Mouse (Mus musculus): ENCODE data around the gene Tcf25. TPM values are rescaled to one million over a fixed set of nuclear protein-coding genes. Genes with fewer than 3 reads are reported as not detected.

Gene Tcf25
- polyA plus RNA-seq, 1 experiment: 692 TPM

DNA sequence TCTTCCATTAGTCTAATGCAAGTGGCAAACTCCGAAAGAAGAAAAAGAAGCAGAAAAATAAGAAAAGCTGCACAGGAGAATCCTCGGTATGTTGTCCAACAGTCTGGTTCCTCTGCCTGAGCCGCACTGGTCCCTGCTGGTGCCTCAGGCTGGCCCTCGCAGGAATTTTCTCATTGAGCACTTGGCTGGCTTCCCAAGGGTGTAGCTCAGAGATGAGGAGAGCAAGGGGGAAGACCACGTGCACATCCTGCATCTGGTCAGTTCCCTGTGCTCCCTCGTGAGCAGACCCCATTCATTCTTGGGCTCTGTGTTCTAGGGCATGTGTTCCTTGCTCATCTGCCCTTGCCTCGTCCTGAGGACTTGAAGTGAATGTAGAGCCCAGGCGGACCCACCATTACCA lies 9.0 kb downstream of the Tcf25 start:
- 0 out of 2 replicates have a peak, but pooled peaks cover 3% of the 10 kb centered on the region for H3K4me1 ChIP-seq (ENCODE audit: control insufficient read depth, insufficient read depth, low read length)
- no peak overlapping the region for H3K4me3 ChIP-seq (replicated peaks; ENCODE audit: insufficient read depth, low read depth, low read length)
- no peak overlapping the region for H3K27ac ChIP-seq (ENCODE audit: insufficient read depth, low read length)
- TF ChIP-seq POLR2A (IDR thresholded peaks at IDR 0.05; ENCODE audit: borderline replicate concordance, insufficient read depth, low read length) (no peak), CTCF (IDR thresholded peaks at IDR 0.05; ENCODE audit: borderline replicate concordance, insufficient read depth, low read depth, low read length) (no peak)
- DNase-seq: no peak
- 42% methylated on average over 8 of the region's 8 CpGs for WGBS
- no peaks in the 10 kb centered on the region for H3K27me3 ChIP-seq (ENCODE audit: control insufficient read depth, insufficient read depth, low read length)

GRCm38 (mm10) chr8:123384883-123385540 lies 11.5 kb downstream of the Tcf25 start:
- 61% methylated on average over 9 of the region's 9 CpGs for WGBS
- peaks cover 4% of the 10 kb centered on the region for H3K4me1 ChIP-seq (ENCODE audit: control insufficient read depth, insufficient read depth, low read length)
- H3K4me3 ChIP-seq (replicated peaks; ENCODE audit: insufficient read depth, low read depth, low read length): no peak overlapping the region
- no peaks in the 10 kb centered on the region for H3K27me3 ChIP-seq (ENCODE audit: control insufficient read depth, insufficient read depth, low read length)
- TF ChIP-seq POLR2A (IDR thresholded peaks at IDR 0.05; ENCODE audit: borderline replicate concordance, insufficient read depth, low read length): no peak
- TF ChIP-seq CTCF (IDR thresholded peaks at IDR 0.05; ENCODE audit: borderline replicate concordance, insufficient read depth, low read depth, low read length): peak; percentile 41; the same call in 1 of the 2 replicates
- no peak overlapping the region for H3K27ac ChIP-seq (ENCODE audit: insufficient read depth, low read length)
- DNase-seq: no peak

DNA sequence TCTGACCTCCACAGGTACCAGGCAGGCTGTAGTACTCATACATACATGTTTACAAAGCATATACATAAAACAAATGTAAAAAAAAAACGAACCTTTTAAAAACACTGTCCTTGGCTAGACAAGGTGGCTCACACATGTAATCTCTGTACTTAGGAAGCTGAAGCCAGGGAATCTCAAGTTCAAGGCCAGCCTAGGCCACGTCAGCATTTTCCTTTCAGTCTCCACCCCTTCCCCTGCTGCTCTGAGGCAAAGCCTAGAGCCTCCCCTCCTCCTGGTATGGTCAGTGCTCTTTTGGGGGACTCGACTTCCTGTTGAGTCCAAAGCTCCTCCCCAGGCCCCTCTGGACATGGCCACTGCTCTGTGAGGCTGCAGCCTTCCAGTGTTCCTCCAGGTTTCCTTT lies 13.5 kb downstream of the Tcf25 start:
- Histone ChIP-seq H3K27ac (ENCODE audit: insufficient read depth, low read length) (no peak overlapping the region), H3K4me3 (replicated peaks; ENCODE audit: insufficient read depth, low read depth, low read length) (no peak overlapping the region), H3K4me1 (ENCODE audit: control insufficient read depth, insufficient read depth, low read length) (peaks cover 4% of the 10 kb centered on the region), H3K27me3 (ENCODE audit: control insufficient read depth, insufficient read depth, low read length) (no peaks in the 10 kb centered on the region)
- no peak for TF ChIP-seq CTCF (IDR thresholded peaks at IDR 0.05; ENCODE audit: borderline replicate concordance, insufficient read depth, low read depth, low read length)
- no peak for TF ChIP-seq POLR2A (IDR thresholded peaks at IDR 0.05; ENCODE audit: borderline replicate concordance, insufficient read depth, low read length)
- DNase-seq: no peak
- WGBS: 77% methylated on average over 3 of the region's 3 CpGs

DNA sequence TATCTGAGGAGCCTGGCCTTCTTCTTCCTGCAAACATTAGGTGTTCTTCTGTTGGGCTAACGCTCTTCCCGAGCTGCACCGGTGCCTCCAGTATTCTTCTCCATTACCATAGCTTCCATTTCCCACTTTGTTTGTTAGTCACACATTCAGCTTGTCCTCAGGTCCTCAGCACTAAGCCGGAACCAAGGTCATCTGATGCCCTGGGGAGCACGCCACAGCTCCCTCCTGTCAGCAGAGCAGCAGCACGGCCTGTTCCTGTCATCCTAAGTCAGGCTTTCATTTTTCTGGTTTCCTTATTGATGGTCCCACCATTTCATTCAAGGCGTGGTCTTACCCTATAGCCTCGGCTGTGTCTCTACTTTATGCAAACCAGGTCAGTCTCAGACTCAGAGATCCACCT lies 14.2 kb downstream of the Tcf25 start:
- no peak for DNase-seq
- TF ChIP-seq POLR2A (IDR thresholded peaks at IDR 0.05; ENCODE audit: borderline replicate concordance, insufficient read depth, low read length) (no peak), CTCF (IDR thresholded peaks at IDR 0.05; ENCODE audit: borderline replicate concordance, insufficient read depth, low read depth, low read length) (no peak)
- 91% methylated on average over 8 of the region's 8 CpGs for WGBS

GRCm38 (mm10) chr8:123389026-123389425 lies 15.5 kb downstream of the Tcf25 start:
- WGBS: 26% methylated on average over 7 of the region's 7 CpGs
- TF ChIP-seq CTCF (IDR thresholded peaks at IDR 0.05; ENCODE audit: borderline replicate concordance, insufficient read depth, low read depth, low read length) (no peak), POLR2A (IDR thresholded peaks at IDR 0.05; ENCODE audit: borderline replicate concordance, insufficient read depth, low read length) (no peak)
- peak; percentile 71 to 76 for DNase-seq

More for the DNA sequence above, 14.2 kb downstream of the Tcf25 start:
- Histone ChIP-seq H3K27ac (ENCODE audit: insufficient read depth, low read length) (no peak overlapping the region), H3K4me3 (replicated peaks; ENCODE audit: insufficient read depth, low read depth, low read length) (no peak overlapping the region), H3K27me3 (ENCODE audit: control insufficient read depth, insufficient read depth, low read length) (no peaks in the 10 kb centered on the region), H3K4me1 (ENCODE audit: control insufficient read depth, insufficient read depth, low read length) (peaks cover 4% of the 10 kb centered on the region)

DNA sequence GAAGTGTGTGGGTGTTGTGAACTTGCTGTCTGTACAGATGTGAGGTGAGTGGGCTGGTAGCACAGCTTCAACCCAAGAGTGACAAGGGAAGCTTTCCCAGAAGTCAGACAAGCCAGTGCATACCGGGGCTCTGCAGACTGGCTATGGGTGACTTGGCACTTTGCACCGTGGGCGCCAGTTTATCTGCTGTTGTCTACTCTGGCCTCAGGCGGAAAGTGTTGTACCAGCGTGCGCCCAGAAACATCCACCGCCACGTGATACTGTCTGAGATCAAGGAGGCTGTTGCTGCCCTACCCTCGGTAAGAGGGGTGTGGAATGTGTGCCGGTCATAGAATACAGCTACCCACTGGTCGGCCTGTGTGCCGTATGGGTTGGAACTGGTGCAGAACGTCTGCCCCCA lies 24.8 kb downstream of the Tcf25 start:
- H3K4me1 ChIP-seq (ENCODE audit: control insufficient read depth, insufficient read depth, low read length): no peaks in the 10 kb centered on the region
- TF ChIP-seq POLR2A (IDR thresholded peaks at IDR 0.05; ENCODE audit: borderline replicate concordance, insufficient read depth, low read length) (no peak), CTCF (IDR thresholded peaks at IDR 0.05; ENCODE audit: borderline replicate concordance, insufficient read depth, low read depth, low read length) (no peak)
- 90% methylated on average over 13 of the region's 13 CpGs for WGBS

More at GRCm38 (mm10) chr8:123389026-123389425, 15.5 kb downstream of the Tcf25 start:
- H3K27me3 ChIP-seq (ENCODE audit: control insufficient read depth, insufficient read depth, low read length): no peaks in the 10 kb centered on the region
- H3K4me3 ChIP-seq (replicated peaks; ENCODE audit: insufficient read depth, low read depth, low read length): no peak overlapping the region
- no peak overlapping the region for H3K27ac ChIP-seq (ENCODE audit: insufficient read depth, low read length)
- H3K4me1 ChIP-seq (ENCODE audit: control insufficient read depth, insufficient read depth, low read length): peaks cover 4% of the 10 kb centered on the region

GRCm38 (mm10) chr8:123401936-123402335 lies 28.4 kb downstream of the Tcf25 start:
- Histone ChIP-seq H3K27me3 (ENCODE audit: control insufficient read depth, insufficient read depth, low read length) (no peaks in the 10 kb centered on the region), H3K4me3 (replicated peaks; ENCODE audit: insufficient read depth, low read depth, low read length) (no peak overlapping the region), H3K4me1 (ENCODE audit: control insufficient read depth, insufficient read depth, low read length) (no peaks in the 10 kb centered on the region), H3K27ac (ENCODE audit: insufficient read depth, low read length) (no peak overlapping the region)
- TF ChIP-seq CTCF (IDR thresholded peaks at IDR 0.05; ENCODE audit: borderline replicate concordance, insufficient read depth, low read depth, low read length): no peak
- TF ChIP-seq POLR2A (IDR thresholded peaks at IDR 0.05; ENCODE audit: borderline replicate concordance, insufficient read depth, low read length): no peak
- DNase-seq: no peak
- WGBS: 90% methylated on average over 9 of the region's 9 CpGs

More for the DNA sequence above, 24.8 kb downstream of the Tcf25 start:
- DNase-seq: no peak
- H3K27me3 ChIP-seq (ENCODE audit: control insufficient read depth, insufficient read depth, low read length): no peaks in the 10 kb centered on the region
- no peak overlapping the region for H3K4me3 ChIP-seq (replicated peaks; ENCODE audit: insufficient read depth, low read depth, low read length)
- no peak overlapping the region for H3K27ac ChIP-seq (ENCODE audit: insufficient read depth, low read length)

DNA sequence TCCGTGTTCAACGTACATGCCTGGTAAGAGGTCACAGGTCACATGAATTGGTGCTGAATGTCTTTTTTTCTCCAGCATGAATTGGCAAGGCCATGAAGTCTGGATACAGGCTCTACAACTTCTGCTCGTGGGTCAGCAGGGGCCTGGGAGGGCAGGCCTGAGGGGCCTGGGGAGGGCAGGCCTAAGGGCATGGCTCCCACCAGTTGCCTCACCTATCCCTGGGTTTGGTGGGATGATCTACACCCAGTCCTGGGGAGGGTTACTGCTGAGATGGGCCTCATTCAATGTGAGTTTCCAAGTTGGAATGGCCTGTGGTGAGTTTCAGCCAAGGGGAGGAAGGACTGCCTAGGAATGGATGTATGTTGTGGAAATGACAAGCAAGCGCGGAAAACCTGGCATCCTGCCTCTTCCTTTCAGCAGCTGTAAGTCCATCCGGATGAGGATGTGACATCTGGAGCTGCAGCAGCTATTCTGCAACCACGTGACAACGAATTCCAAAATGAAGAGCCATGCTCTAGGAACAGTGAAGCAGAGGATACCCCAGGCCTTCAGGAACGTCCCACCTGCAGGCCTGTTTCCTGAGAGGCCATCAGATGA lies 29.3 kb downstream of the Tcf25 start:
- peaks cover 4% of the 10 kb centered on the region for H3K4me1 ChIP-seq (ENCODE audit: control insufficient read depth, insufficient read depth, low read length)
- TF ChIP-seq CTCF (IDR thresholded peaks at IDR 0.05; ENCODE audit: borderline replicate concordance, insufficient read depth, low read depth, low read length): no peak
- no peak for TF ChIP-seq POLR2A (IDR thresholded peaks at IDR 0.05; ENCODE audit: borderline replicate concordance, insufficient read depth, low read length)
- no peak overlapping the region for H3K27ac ChIP-seq (ENCODE audit: insufficient read depth, low read length)
- DNase-seq: no peak
- no peaks in the 10 kb centered on the region for H3K27me3 ChIP-seq (ENCODE audit: control insufficient read depth, insufficient read depth, low read length)
- WGBS: 82% methylated on average over 9 of the region's 9 CpGs
- H3K4me3 ChIP-seq (replicated peaks; ENCODE audit: insufficient read depth, low read depth, low read length): no peak overlapping the region

All from cerebellum, adult 2 months (tissue).